Mouse (Mus musculus): ENCODE data around the gene Dok5. TPM values are rescaled to one million over a fixed set of nuclear protein-coding genes. Genes with fewer than 3 reads are reported as not detected.

Gene Dok5
- total RNA-seq, 2 experiments from 2014 or later: 0.52 to 0.60 TPM

DNA sequence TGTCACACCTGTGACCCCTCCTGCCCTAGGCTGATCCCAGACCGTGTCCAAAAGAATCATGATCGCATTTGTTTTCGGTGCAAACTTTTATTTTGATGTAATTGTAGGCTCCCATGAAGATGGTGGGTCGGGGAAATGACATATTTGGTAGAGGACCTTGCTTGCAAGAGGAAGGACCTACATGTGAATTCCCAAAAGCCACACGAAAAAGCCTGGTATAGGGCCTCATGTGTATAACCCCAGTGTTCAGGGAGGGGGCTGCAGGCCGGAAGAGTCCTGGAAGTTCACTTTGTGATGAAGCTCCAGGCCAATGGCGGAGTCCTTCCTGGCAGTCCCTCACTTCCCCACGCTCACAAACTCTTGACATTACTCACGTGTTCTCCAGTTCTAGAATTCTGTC is 7.3 kb downstream of the Dok5 start:
- no peak for DNase-seq

DNA sequence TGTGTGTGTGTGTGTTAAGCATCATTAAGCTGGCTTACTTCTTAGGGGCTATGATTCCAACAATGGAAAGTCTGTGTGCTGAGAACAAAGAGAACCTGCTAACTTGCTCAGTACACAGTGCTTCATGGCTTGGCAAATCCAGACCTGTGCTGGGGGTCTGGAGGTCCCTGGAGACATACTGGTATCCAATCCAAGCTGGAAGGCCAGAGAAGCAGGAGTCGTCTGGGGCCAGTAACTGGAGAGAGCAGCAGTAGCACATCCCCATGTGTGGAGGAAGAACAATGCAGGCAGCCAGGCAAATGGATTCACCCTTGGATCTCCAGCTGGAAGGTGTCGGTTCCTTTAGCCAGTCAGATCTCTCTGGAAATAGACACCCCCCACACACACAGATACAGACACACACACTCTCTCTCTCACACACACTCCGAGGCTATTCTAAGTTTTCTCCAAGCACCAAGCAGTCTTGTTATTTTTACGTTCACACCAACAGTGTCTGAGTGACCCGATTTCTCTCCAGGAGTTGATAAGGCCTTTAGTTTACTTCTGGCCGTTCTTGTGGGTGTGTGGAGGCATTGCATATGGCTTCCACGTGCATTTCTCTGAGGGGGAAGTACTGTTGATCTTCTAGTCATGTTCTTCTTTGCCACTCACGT is 8.2 kb downstream of the Dok5 start:
- no peak for DNase-seq

DNA sequence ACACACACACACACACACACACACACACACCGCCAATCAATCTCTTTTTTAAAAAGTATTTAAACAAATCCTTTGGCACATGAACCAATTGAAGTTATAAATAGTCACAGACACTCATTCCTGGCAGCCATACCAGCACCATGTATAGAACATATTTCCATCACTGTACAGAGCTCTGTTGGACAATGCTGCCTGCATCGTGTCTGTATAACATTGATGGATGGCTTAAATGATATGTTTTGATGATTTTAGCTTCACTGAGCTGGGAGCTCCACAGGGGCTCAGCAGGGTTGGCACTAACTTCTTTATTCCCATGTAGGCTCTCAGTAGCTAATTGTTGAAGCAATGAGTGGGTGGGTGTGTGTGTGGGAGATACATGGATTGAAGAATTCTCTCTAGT is 11.9 kb downstream of the Dok5 start:
- DNase-seq: no peak

DNA sequence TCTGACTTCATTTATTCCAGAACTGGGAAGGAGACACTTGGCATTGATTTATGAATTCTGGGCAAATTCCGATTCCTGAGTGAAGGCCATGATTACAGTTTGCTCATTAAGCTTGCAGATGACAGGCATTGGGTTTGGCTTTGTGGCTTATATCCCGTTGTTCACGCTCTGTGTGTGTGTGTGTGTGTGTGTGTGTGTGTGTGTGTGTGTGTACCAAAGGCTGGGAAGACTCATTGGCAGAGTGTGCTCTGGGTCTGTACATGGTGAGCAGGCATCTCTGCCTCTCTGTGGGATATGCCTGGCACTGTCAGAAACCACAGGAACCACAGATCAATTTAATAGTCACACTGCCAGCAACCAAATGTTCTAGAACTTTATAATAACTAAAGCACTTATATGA is 17.3 kb downstream of the Dok5 start:
- DNase-seq: no peak

DNA sequence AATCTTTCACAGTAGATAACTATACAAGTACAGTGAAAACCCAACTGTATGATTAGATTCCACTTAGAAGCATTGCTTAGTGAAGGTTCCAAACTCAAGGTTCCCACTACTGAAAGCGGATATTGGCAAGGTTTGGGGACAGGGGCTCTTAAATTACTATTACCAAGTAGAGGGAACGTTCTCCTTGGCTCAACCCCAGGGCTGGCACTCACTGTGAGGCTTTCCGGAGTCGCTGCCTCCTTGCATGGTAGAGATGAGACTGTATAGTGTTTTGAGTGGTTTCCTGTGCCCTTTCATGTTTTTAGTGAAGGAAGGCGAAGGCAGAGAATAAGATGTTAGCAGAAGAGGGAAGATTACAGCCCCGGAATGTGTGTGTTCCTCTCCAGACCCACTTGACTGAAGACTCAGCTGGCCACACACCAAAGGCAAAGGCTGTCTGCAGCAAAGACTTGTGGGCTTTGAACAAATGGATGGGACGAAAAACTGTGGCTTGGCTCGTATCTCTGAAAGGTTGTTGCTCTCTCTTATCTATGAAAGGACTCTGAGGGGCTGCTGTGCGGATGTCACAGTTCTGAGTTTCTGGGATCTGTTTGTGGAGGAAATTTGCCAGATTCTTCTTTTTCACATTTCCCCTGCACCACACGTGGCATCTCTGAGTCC is 20.7 kb downstream of the Dok5 start:
- no peak for DNase-seq

DNA sequence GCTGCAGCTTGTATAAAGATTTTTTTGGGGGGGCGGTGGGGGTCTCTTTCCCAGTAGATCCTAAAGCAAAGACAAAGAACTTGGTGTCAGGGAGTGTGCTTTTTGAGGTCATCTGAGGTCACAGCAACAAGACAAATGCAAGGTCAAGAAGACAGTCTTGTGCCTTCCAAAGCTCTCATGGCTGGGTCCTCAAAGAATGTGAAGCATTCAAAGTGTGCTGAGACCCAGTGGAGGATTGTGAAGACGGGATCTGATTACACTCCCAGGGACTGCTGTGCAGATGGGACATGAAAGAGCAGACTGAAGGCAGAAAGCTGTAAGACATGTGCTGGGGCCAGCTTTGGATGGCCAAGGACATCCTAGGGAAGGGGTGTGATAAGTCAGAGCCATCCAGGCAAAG is 24.2 kb downstream of the Dok5 start:
- no peak for DNase-seq

DNA sequence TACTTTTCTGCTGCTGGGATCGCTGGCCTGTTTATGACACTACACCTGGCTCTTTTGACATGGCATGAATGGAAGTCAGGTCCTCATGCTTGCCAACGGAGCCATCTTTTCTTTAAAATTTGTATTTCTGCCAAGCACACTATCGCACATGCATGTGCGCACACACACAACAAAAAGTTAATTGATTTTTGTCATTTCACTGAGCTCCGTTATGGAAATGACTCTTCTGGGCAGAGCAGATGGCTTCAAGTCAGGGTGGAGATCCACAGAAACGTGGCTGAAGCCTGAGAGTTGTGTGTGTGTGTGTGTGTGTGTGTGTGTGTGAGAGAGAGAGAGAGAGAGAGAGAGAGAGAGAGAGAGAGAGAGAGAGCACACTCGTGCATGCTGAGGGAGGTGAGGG is 25.1 kb downstream of the Dok5 start:
- DNase-seq: no peak

DNA sequence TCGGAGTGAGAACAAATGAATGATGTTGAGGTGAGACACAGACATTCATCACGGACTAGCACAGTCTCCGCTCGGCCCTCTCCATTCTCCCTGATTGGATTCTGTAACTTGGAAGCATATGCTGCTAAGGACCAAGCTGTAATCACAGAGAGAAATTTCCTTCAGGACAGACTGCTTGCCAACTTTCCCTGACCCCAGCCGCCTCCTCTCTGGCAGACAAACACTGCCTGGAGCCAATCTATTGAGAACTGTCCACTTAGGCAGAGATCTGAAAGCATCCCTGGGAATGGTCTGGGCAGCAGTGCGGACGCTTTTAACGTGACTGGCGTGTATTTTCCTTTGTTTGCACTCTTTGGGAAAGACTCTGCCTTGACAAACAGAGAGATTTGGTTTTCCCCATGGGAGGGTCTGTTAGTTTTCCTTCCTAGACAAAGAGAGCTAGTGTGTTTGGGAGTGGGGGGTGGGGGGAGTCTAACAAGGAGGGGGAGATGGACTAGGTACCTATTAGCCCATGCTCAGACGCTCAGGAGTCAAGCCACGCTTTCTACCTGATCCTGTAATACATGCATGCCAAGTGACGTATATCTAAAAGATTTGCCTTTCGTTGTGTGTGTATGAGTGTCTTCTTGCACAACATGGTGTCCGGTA is 25.7 kb downstream of the Dok5 start:
- peak; percentile 16 for DNase-seq

DNA sequence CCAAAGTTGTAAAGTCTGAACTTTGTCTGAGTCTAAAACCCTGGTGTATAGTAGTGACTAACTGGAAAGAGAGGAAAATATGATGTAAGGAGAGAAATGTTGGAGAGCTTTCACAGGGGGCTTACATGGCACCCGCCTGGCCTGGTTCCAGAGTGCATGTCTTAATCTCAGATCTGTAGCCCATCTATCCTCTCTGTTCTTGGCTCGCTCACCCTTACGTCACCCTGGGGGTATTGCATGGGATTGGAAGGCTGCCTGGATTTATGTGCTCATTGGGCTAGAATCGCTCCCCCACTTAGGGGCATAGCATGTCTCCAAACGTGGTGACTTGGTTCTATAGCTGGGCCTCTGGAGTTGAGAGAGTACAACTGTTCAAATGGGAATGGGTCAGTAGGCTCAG is 26.6 kb downstream of the Dok5 start:
- peak; percentile 30 for DNase-seq

DNA sequence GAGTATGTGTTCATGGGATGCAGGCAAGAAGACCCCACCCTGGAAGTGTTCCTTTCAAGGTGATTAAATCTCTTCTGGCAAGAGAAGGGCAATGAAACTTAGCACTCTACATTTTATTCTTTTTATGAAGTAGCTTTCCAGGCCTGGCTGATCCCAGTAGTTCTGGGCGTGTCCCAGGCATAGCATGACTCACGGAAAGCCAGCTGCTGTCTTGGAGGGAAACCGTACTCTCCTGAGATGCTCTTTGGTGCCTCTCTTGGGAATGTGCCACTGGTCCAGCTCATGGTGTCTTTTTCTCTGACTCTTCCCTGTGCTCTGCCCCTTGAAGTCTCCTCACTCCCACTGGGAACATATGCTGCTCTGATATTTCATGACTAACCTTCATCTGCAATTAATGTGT is 33.1 kb downstream of the Dok5 start:
- DNase-seq: peak; percentile 7

DNA sequence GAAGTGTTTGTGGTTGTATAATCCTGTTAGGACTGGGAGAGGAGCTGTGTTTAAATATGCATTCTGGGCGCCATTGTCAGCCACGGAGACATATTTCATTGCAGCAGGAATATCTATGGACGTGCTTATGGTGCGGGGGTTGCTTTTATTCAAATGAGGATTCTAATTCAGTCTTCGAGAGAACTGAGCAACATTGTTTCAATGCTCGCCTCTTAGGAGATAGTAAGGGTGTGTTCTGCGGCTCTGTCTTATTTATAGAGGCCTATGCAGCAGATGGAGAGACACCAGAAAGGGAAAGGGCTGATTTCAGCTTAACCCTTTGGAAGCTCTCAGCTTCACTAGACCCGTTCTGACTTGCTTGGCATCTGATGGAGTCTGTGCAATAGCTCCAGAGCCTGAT is 35.6 kb downstream of the Dok5 start:
- DNase-seq: no peak

DNA sequence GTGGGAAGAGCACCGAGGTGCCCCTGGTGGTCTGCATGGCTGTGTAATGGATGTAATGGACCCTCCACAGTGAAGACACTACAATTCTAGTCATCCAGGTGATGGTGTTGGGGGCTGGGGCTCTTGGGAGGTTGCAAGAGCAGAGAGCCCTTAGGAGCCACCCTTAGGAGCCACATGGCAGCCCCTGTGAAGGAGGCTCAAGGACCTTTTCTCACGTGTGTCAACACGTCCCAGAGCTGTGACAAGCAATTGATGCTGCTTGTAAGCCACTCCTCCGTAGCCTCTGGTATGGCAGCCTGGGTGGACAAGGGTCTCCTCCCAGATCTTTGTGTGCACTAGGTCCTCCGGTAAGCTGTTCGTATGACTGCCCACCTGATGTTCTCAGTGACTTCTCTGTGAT is 37.1 kb downstream of the Dok5 start:
- no peak for DNase-seq

DNA sequence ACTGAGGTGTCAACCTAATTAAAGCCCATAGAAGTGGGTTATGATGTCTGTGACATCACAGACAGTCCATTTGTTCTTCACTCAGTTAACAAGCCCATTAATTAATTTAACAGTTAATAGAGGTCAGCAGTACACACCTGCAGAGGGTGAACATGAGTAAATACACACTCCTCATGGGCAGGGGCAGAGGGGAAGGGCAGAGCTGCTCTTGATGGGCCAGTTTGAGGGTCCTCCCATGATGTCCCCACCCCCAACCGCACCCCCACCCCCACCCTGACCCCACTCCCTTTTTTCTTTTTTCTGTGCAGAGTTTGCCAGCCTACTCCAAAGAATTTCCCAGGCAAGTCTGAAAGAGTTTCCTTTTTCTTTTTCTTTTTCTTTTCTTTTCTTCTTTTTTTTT is 39.9 kb downstream of the Dok5 start:
- DNase-seq: no peak

DNA sequence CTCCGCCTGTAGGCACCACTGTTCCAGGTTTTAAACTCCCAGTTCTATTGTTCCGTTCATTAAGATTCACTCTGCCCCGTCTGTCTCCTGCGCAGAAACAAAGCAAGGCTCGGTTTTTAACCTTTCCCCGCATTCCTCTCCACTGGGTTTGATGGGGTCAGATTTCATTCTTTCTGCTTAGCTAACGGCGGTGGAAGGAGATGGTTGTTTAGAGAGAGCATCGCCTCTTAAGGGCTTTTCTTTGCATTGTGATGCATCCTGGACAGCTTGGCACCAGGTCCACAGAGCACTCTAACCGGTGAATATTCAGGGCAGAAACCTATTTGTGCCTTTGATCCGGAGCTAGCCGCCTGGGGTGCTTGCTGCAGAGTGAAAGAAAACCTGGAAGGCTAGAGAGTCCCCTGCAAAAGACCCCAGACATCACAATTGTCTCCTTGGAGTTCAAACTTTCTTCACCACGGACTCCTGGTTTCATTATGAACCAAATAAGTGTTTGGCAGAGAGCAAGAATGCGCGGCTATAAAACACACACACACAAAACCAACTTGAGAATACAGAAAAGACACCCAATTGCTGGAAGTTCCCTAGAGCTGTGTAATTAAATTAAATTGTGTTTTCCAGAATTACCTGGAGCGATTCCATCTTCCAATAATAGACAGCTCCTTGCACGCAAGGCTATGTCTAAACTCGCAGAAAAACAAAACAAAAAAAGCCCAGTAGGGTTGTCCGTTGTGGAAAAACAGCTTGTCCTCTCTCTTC is 40.7 kb downstream of the Dok5 start:
- no peak for DNase-seq

DNA sequence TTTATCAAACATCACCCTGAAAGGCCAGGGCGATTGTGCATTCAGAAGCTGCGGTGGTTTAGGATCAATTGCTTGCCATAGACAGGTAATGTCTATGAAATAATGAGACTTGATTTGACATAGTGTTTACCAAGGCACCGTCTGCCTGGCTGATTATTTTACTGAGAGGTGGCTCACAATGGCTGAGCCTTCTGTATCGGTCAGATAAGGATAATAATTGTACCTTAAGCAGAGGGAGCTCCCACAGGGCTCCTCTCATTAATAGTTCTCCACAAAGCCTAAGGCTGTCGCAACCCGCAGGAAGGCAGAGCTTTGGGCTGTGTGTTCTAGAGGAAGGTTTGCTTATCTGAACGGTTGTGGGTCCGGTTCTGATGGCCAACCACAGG is 41.3 kb downstream of the Dok5 start:
- no peak for DNase-seq

DNA sequence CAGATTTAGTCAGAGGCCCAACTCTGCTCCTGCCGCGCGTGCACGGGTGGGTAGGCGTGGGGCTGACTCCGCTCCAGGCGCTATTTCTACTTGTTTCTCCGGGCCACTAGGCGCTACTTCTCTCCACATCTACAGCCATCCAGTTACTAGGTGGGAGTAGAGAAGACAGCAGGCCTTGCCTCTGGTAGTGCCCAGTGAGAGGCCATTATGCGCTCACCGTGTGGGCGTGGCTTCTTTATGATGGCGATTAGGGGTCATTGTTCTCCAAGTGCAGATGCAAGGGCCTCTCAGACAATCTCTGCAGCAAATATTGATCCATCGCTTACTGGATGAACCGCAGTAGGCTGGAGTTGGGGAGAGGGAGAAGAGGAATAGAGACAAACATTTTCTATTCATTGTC is 44.0 kb downstream of the Dok5 start:
- no peak for DNase-seq

DNA sequence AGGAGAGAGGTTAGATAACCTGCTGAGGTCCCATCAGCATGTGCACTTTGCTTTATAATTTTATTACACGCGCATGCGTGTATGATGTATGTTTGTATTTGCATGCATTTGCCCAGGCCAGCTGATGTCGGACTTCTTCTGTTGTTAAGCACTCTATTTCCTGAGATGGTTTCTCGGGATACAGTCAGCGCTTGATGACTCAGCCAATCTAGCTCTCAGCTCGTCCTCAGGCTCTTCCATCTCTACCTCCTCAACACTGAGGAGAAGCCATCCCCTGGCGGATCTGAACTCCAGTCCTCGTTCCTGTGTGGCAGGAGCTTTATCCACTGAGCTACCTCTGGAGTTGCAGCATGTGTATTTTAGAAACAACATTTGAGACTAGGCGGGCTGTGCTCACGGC is 44.5 kb downstream of the Dok5 start:
- DNase-seq: no peak

DNA sequence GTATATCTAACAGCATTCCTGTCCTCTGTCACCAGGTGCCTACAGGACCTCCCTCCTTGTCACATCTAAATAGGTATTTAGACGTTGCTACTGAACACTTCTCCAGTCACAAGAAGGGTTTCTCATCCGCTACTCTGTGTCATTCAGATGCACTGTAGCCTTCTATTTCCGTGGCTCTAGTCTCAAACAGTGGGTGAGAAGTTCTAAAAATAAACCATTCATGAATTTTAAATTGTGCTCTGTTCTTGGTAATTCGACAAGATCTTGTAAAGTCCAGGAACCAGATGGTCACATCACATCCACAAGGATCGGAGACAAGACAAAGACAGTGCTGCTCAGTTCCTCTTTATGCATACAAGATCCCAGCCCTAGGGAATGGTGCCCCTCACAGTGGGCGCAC is 46.0 kb downstream of the Dok5 start:
- no peak for DNase-seq

DNA sequence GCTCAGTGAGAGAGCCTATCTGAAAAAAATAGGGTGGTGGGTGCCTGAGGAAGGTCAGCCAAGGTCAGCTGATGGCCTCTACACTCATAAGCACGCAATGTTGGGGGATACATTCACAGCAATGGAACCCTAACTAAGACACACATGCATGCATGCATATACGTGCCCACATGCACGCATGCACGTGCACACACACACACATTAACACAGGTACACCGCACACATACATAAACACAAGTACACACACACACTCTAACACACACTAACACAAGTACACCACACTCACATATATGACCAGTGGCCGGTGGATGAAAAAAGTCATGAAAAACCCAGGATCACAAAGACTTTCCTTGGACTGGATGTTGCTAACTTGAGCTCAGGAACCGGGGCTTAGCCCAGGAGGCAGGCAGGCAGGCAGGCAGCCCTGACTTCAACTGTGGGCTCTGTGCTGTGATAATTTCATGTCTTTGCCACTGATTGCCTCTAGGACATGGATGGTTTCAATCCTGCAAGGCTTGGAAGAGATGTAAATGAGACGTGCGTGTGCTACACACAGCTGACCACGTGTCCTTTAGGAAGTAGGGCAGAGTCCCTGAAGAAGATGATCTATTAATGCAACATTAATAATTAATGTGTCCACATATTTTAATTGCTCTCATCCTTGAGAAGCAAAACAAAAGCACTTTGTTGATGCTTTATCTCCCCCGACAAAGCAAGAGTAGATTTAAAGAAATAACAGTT is 48.6 kb downstream of the Dok5 start:
- DNase-seq: no peak

DNA sequence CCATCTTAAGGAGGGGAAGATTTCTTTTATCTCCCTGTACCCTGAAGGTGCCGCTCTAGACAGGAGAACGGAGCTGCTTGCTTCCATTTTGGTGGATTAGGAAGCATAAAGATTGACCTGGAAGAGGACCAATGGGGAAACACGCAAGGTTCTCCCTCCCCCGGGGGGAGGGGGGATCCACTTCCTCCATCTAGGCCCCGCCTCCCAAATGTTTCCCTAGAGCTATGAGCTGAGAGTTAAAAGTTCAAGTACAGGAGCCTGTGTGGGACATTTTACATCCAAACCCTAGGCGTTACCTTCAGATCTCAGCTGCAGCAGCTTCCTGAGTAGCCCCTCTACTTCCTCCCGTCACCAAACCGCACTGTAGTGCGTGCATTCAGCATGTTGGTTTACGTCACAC is 56.5 kb downstream of the Dok5 start:
- DNase-seq: no peak

DNA sequence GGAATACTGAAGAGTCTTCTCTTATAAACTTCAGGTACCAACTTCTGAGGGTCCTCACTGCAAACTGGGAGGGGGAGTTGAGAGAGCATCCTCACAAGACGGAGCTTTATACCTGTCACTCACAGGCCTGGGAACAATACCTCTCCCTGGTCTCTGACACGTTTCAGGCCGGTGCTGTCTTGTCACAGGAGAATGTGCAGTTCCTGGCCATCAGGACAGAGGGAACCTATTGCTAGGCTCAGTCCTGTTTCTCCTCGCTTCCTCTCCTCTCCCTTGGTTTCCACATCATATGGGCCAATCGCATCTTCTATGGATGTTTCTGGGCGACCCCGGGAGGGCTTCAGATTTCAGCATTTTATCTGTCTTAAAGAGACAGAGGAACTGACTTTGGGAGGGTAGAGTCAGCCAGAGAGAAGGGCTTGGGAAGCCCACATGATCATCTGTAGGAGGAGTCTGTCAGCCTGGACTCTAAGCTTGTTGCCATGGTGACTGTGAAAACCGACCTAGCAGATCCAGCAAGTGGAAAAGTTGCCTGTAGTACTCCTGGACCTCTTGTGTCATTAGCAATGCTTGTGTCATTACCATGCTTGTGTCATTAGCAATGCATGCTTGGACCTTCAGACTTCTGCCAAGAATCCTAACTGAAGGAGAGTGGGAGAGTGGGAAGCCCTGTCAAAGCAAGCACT is 59.9 kb downstream of the Dok5 start:
- no peak for DNase-seq

DNA sequence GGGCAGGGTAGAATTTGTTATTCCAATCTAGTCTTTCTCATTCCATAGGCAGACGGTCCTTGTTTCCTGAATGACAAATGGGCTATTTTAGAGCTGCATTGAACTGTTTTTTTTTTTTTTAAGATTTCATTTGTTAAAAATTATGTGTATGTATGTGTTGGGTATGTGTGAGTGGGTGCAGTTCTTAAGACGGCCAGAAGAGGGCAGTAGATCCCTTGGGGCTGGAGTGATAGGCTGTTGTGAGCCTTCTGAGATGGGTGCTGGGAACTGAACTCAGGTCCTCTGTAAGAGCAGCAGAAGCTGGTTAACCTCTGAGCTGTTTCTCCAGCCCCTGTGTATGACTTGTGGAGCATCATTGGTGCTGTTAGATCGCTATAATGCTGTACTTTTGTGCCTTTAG is 63.6 kb downstream of the Dok5 start:
- DNase-seq: no peak

All from heart, postnatal 4 days (tissue).